Mouse (Mus musculus): ENCODE results near the gene Actg2. TPM values are rescaled to one million over a fixed set of nuclear protein-coding genes. Genes with fewer than 3 reads are reported as not detected.

The Actg2 gene
- polyA plus RNA-seq, 1 experiment from 2014 or later = 0.49 TPM

DNA sequence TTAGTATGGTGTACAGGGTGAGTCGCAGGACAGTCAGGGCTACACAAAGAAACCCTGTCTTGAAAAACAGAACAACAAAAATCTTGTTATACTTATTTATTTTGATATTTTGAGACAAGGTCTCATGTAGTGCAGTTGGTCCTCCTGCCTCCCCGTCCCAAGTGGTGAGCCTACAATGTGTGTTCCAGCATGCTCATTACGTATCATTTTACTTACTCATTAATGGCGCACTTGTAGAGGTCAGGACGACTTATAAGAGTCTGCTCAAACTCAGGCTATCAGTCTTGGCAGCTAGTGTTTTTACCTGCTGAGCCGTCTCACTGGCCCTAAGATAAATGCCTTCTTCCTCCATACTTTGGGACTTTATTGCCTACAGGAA lies 28.9 kb downstream of the Actg2 start:
- H3K4me1 ChIP-seq = peaks cover 20% of the 10 kb centered on the region
- H3K9me3 ChIP-seq (replicated peaks) = no peaks in the 10 kb centered on the region
- H3K27me3 ChIP-seq (ENCODE audit: low read depth, poor library complexity, severe bottlenecking) = no peaks in the 10 kb centered on the region
- peak overlapping the region; percentile 89 for H3K27ac ChIP-seq (replicated peaks)
- H3K4me3 ChIP-seq = peak overlapping the region; percentile 78
- H3K36me3 ChIP-seq = 0 out of 2 replicates have a peak, but pooled peaks cover 3% of the 10 kb centered on the region
- DNase-seq (ENCODE audit: low spot score) = no peak
- WGBS = 36% methylated on average over 6 of the region's 6 CpGs

DNA sequence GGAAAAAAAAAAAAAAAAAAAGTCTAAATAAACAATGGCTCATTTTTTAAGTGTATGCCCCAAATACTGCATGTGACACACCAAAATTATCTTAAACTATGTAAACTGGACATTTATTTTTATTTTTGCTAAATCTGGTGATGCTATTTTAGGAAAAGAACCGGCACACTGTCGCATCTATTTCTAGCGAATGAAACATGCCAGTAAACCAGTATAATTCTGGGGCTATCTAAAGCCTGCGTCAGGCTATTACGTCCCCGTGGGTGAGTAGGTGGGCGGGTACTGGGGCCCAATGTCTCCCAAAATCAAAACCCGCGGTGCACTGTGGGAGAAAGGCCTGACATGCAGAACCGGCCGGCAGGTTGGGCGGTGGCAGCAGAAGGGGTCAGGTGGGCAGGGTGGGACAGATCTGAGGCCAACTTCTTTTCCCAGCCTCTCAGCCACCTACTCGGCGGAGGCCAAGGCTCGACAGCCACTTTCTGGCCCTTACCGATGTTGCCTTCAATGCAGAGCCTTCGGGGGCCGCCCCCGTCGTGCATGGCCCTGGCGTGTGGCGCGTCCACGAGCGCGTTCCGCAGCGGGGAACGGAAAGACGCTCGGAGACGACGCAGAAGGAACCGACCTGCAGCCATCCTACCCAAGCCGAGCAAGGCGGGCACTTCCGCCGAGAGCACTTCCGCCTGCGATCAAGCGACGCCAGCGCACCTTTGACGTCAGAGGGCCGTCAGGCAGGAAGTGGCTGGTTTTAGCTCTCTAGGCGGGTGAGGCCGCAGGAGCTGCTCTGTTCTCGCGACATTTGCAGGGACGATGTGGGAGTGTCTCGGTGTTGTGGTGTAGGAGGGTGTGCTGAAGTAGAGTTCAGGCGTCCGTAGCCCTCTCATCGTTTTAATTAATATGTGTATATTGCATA lies 29.6 kb downstream of the Actg2 start, which contains the start of gene Dguok:
TSS of gene Dguok (minus strand) at position 712 of the 910 bp plus-strand sequence.
- H3K4me1 ChIP-seq = peaks cover 20% of the 10 kb centered on the region
- peak; percentile 98 for DNase-seq (ENCODE audit: low spot score)
- H3K9me3 ChIP-seq (replicated peaks) = no peaks in the 10 kb centered on the region
- H3K36me3 ChIP-seq = 0 out of 2 replicates have a peak, but pooled peaks cover 3% of the 10 kb centered on the region
- H3K4me3 ChIP-seq = peak within 1 kb of the TSS; percentile 78
- H3K27me3 ChIP-seq (ENCODE audit: low read depth, poor library complexity, severe bottlenecking) = no peaks in the 10 kb centered on the region
- peak within 1 kb of the TSS; percentile 89 for H3K27ac ChIP-seq (replicated peaks)
- WGBS = under 1% methylated on average over 54 of the region's 54 CpGs

DNA sequence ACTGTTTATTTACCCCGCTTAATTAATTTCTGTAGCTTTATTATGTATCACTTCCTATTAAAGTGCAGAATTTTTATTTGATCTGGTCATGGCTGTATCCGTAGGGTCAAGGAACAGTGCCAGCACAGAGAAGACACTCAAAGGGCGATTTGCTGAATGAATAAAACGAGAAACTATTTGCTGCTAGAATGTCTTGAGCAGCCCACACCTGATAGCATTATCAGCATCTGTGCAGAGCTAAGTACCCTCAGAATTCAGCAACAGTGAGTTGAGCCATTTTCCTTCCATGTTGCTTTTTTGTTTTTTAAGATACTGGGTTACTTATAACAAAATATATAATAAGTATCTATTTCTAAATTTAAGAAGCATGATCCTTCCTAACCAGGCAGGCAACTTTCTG lies 30.5 kb downstream of the Actg2 start:
- H3K27me3 ChIP-seq (ENCODE audit: low read depth, poor library complexity, severe bottlenecking) = no peaks in the 10 kb centered on the region
- peaks cover 4% of the 10 kb centered on the region for H3K36me3 ChIP-seq
- H3K4me3 ChIP-seq = peak overlapping the region; percentile 78
- no peak for DNase-seq (ENCODE audit: low spot score)
- 88% methylated on average over 4 of the region's 4 CpGs for WGBS
- peaks cover 20% of the 10 kb centered on the region for H3K4me1 ChIP-seq
- H3K27ac ChIP-seq (replicated peaks) = no peak overlapping the region
- no peaks in the 10 kb centered on the region; the same call in 1 of the 2 replicates for H3K9me3 ChIP-seq (replicated peaks)

- Histone ChIP-seq H3K36me3 (peaks cover 17% of the 10 kb centered on the region), H3K4me3 (no peak overlapping the region), H3K4me1 (peaks cover 20% of the 10 kb centered on the region), H3K9me3 (replicated peaks) (no peaks in the 10 kb centered on the region; the same call in 1 of the 2 replicates), H3K27ac (replicated peaks) (no peak overlapping the region), H3K27me3 (ENCODE audit: low read depth, poor library complexity, severe bottlenecking) (no peaks in the 10 kb centered on the region)
- DNase-seq (ENCODE audit: low spot score) = no peak
- WGBS = 91% methylated on average over 3 of the region's 3 CpGs
Observed at GRCm38 (mm10) chr6:83503361-83503760, 32.7 kb downstream of the Actg2 start.

GRCm38 (mm10) chr6:83502656-83503055 lies 33.4 kb downstream of the Actg2 start:
- Histone ChIP-seq H3K27ac (replicated peaks) (no peak overlapping the region), H3K27me3 (ENCODE audit: low read depth, poor library complexity, severe bottlenecking) (no peaks in the 10 kb centered on the region), H3K4me1 (peaks cover 18% of the 10 kb centered on the region), H3K4me3 (no peak overlapping the region), H3K36me3 (peaks cover 22% of the 10 kb centered on the region), H3K9me3 (replicated peaks) (no peaks in the 10 kb centered on the region; the same call in 1 of the 2 replicates)
- 79% methylated on average over 3 of the region's 3 CpGs for WGBS
- DNase-seq (ENCODE audit: low spot score) = no peak

DNA sequence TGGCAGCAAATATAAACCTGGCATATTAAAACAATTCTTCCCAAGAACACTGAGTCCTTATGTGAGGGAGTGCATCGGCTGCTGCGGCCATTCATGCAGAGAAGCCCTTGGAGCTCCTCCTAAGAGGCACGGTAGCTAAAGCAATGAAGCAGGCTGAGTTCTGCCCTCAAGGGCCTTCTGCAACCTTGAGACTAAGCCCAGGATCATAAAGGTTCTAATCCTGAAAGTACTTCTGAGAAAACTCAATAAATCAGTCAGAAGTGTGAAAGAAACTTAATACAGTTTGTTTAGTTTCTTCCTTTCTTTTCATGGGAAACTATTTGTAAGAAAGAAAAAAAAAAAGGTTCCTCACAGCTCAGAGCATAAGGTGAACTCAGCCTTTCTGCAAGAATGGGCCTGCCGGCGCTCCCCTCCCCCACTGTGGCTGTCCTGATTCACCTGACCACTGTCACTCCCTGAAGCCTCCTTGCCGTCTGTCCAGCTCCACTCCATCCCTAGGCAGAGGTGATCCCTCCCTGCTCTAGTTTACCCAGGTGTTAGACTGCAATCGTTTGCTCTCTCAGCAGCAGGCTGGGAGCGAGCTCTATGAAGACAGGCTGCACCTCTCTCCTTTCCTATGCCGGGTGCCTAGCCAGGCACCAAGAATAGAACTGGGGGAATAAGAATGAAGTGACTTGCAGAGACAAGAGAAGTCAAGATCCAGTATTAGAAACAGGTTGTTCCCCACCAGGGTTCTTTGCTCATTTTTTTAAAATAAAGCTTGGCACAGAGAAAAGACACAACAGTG lies 34.3 kb downstream of the Actg2 start:
- DNase-seq (ENCODE audit: low spot score) = no peak
- 66% methylated on average over 9 of the region's 9 CpGs for WGBS
- H3K36me3 ChIP-seq = peaks cover 26% of the 10 kb centered on the region
- no peaks in the 10 kb centered on the region; the same call in 1 of the 2 replicates for H3K9me3 ChIP-seq (replicated peaks)
- no peaks in the 10 kb centered on the region for H3K27me3 ChIP-seq (ENCODE audit: low read depth, poor library complexity, severe bottlenecking)
- no peak overlapping the region for H3K27ac ChIP-seq (replicated peaks)
- H3K4me1 ChIP-seq = peaks cover 11% of the 10 kb centered on the region
- no peak overlapping the region for H3K4me3 ChIP-seq

GRCm38 (mm10) chr6:83500462-83500861 lies 35.6 kb downstream of the Actg2 start:
- H3K36me3 ChIP-seq = peaks cover 36% of the 10 kb centered on the region
- peaks cover 5% of the 10 kb centered on the region for H3K4me1 ChIP-seq
- 56% methylated on average over 3 of the region's 3 CpGs for WGBS
- H3K9me3 ChIP-seq (replicated peaks) = no peaks in the 10 kb centered on the region; the same call in 1 of the 2 replicates
- H3K4me3 ChIP-seq = no peak overlapping the region
- H3K27me3 ChIP-seq (ENCODE audit: low read depth, poor library complexity, severe bottlenecking) = no peaks in the 10 kb centered on the region
- no peak for DNase-seq (ENCODE audit: low spot score)
- H3K27ac ChIP-seq (replicated peaks) = no peak overlapping the region

- no peak for DNase-seq (ENCODE audit: low spot score)
- Histone ChIP-seq H3K4me1 (no peaks in the 10 kb centered on the region), H3K36me3 (peaks cover 47% of the 10 kb centered on the region), H3K9me3 (replicated peaks) (no peaks in the 10 kb centered on the region; the same call in 1 of the 2 replicates), H3K4me3 (no peak overlapping the region), H3K27me3 (ENCODE audit: low read depth, poor library complexity, severe bottlenecking) (no peaks in the 10 kb centered on the region), H3K27ac (replicated peaks) (no peak overlapping the region)
- WGBS = 93% methylated on average over 10 of the region's 10 CpGs
Observed at GRCm38 (mm10) chr6:83499078-83499477, 37.0 kb downstream of the Actg2 start.

DNA sequence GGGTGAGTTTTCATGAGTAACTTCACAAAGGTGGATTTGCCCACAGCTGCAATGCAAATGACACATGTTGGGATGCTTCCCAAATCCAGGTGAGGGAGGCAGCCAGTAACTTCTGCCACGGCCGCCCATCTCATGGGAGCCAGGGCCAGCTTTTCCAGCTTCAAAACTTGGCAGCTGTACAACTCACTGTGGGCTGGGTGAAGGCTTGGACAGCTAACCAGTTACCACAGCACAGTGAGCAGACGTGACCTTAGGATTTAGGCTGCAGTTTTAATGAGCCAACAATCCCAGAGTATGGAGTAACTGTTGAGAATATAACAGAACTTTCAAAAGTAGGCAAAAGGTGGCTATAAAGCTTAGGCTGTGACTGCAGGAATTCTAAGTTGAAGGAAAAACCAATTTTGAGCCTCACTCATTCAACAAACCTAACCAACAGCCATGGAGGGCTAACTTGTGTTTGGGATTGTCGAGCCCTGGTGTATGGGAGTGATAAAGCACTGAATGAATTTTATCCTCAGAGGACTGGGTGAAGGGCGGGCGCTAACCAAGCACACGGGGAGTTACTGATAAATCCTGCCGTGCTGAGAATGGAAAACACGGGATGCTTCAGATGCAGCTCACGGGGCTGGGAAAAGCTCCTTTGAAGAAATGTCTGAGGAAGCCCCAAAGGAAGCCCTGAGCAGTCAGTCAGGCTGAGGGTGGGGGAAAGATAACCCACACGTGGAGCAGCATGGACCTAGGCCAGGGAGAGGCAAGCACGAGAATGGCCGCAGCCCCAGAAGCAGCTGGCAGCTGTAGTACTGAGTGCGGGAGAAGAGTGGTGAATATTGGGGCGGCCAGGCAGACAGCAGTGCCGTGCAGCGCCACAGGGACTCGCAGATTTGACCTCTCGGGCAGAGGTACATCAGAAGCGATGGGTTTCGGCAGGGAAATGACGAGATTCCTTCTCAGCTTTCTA lies 39.0 kb downstream of the Actg2 start:
- H3K4me3 ChIP-seq = no peak overlapping the region
- 90% methylated on average over 22 of the region's 22 CpGs for WGBS
- H3K36me3 ChIP-seq = peaks cover 57% of the 10 kb centered on the region
- H3K9me3 ChIP-seq (replicated peaks) = no peaks in the 10 kb centered on the region; the same call in 1 of the 2 replicates
- no peak for DNase-seq (ENCODE audit: low spot score)
- no peak overlapping the region for H3K27ac ChIP-seq (replicated peaks)
- no peaks in the 10 kb centered on the region for H3K27me3 ChIP-seq (ENCODE audit: low read depth, poor library complexity, severe bottlenecking)
- H3K4me1 ChIP-seq = no peaks in the 10 kb centered on the region

- H3K27me3 ChIP-seq (ENCODE audit: low read depth, poor library complexity, severe bottlenecking) = no peaks in the 10 kb centered on the region
- 91% methylated on average over 9 of the region's 9 CpGs for whole genome bisulfite sequencing
- DNase-seq (ENCODE audit: low spot score) = no peak
- H3K36me3 ChIP-seq = peaks cover 57% of the 10 kb centered on the region
- H3K27ac ChIP-seq (replicated peaks) = no peak overlapping the region
- no peaks in the 10 kb centered on the region for H3K4me1 ChIP-seq
- H3K4me3 ChIP-seq = no peak overlapping the region
- no peaks in the 10 kb centered on the region; the same call in 1 of the 2 replicates for H3K9me3 ChIP-seq (replicated peaks)
Observed at GRCm38 (mm10) chr6:83496009-83496752, 39.9 kb downstream of the Actg2 start.

DNA sequence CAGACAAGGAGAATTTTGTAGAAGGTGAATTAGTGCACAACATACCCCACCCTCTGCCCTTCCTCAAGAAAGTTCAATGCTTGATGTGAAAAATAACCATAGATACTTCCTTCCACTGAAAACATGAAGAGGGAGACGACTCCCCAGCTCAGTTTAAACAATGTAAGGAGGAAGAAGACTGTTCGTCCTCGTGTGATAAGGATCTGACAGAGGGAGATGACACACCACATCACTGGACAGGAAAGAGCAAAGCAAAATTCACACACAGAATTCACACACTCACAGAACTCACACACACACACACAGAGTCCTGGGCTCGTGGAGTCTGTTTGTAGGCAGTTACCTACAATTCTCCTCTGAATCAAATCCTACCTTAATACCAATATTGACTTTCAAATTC lies 45.4 kb downstream of the Actg2 start:
- no peak overlapping the region for H3K27ac ChIP-seq (replicated peaks)
- H3K27me3 ChIP-seq (ENCODE audit: low read depth, poor library complexity, severe bottlenecking) = no peaks in the 10 kb centered on the region
- no peaks in the 10 kb centered on the region for H3K9me3 ChIP-seq (replicated peaks)
- H3K4me3 ChIP-seq = no peak overlapping the region
- 84% methylated on average over 4 of the region's 4 CpGs for WGBS
- H3K36me3 ChIP-seq = peaks cover 80% of the 10 kb centered on the region
- no peaks in the 10 kb centered on the region for H3K4me1 ChIP-seq
- DNase-seq (ENCODE audit: low spot score) = no peak
